Mouse (Mus musculus) olfactory bulb, adult 2 months (tissue): ENCODE measurements at regions not wholly inside any gene's neighbourhood (a gene's known extent, or its start where the extent isn't known, plus 50 kb on each side); places are given as distances from the start of the nearest gene placed in this dataset.

Source experiments
- H3K27ac ChIP-seq: fragments of 200-500 bp; 2 replicates; pipeline ENCODE4 v1.5.1; 2012; ENCODE audit warnings: low read depth, low read length; ENCODE audit not compliant: insufficient read depth
- H3K4me1 ChIP-seq: fragments of 200-500 bp; 2 replicates; pipeline ENCODE4 v1.6.1; 2012; ENCODE audit warnings: low read length; ENCODE audit not compliant: control insufficient read depth, insufficient read depth
- H3K4me3 ChIP-seq: fragments of 200-500 bp; 2 replicates; pipeline ENCODE4 v1.5.1; 2012; ENCODE audit warnings: mild to moderate bottlenecking, low read depth, low read length, moderate library complexity; ENCODE audit not compliant: insufficient read depth
- CTCF ChIP-seq: fragments of 200-500 bp; IDR thresholded peaks from 2 replicates; pipeline ENCODE4 v1.5.1; 2012; ENCODE audit warnings: low read depth, mild to moderate bottlenecking, low read length, moderate library complexity; ENCODE audit not compliant: insufficient read depth
- POLR2A ChIP-seq: fragments of 200-500 bp; IDR thresholded peaks from 2 replicates; pipeline ENCODE4 v1.6.1; 2012; ENCODE audit warnings: mild to moderate bottlenecking, low read depth, low read length, moderate library complexity; ENCODE audit not compliant: insufficient read depth
- WGBS: fragments of 180-500 bp; shearing (Covaris S2); methylation state at CpG from one replicate; pipeline ENCODE4 v1.1.7; 2018; 5-methylcytosine and 5-hydroxymethylcytosine counted together

DNA sequence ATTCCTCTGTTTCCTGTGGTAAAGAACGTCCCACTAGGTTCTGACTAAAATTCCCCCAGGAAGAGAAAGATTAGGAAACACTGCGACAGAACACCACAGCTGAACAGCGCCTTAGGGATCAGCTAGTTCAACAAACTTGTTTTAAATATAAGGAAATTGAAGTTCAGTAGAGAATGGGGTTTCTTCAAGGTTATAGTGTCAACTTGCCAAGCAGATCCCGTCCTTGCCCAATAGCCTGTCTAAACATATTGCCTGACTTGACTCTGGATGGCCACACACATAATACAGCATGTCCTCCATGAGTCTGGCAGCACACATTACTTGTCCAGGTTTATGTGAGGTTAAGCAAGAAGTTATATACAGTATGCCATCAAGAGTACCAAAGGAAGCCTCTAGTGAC is 135.4 kb upstream of the Bcl6 start:
- Histone ChIP-seq H3K4me3 (no peak overlapping the region), H3K4me1 (no peaks in the 10 kb centered on the region), H3K27ac (no peak overlapping the region)
- 93% methylated on average over 4 of the region's 4 CpGs for WGBS
- TF ChIP-seq CTCF (no peak), POLR2A (no peak)

DNA sequence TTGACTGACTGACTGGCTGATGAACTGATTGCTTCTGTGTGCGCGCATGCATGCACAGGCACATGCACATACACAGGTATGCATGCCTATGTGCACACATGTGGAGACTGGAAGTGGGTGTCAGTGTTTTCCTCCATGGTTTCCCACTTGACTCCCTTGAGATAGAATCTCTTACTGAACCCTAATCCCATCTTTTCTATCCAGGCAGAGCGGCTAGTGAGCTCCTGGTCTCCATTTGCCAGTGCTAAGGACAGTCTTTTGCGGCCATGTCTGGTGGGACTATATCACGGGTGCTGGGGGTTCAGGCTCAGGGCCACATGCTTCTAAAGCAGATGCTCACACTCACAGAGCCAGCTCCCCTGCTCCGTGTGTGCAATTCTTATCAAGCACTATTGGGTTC is 133.0 kb upstream of the Bcl6 start:
- no peak overlapping the region for H3K27ac ChIP-seq
- H3K4me1 ChIP-seq: no peaks in the 10 kb centered on the region
- TF ChIP-seq POLR2A: no peak
- TF ChIP-seq CTCF: no peak
- WGBS: 96% methylated on average over 6 of the region's 6 CpGs
- H3K4me3 ChIP-seq: no peak overlapping the region

DNA sequence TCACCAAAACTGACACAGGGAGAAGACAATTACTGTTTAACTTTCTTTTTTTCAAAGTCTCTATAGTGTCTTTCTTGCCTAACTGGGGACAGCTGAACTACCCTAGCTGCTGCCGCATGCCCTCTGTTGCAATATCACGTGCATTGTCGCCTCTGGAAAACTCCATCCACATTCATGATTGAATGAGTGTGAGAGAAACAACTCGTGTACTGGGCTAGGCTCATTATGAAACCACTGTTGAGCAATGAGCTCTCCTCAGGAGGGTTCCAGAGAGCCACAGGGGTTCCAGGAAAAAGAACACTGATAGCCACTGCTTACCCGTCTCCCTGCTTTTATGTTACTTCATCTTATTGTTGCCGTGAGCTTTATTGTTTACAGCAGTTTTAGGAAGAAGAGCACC is 132.2 kb upstream of the Bcl6 start:
- Histone ChIP-seq H3K4me3 (no peak overlapping the region), H3K27ac (no peak overlapping the region), H3K4me1 (no peaks in the 10 kb centered on the region)
- TF ChIP-seq POLR2A (no peak), CTCF (no peak)
- 60% methylated on average over 6 of the region's 6 CpGs for WGBS

DNA sequence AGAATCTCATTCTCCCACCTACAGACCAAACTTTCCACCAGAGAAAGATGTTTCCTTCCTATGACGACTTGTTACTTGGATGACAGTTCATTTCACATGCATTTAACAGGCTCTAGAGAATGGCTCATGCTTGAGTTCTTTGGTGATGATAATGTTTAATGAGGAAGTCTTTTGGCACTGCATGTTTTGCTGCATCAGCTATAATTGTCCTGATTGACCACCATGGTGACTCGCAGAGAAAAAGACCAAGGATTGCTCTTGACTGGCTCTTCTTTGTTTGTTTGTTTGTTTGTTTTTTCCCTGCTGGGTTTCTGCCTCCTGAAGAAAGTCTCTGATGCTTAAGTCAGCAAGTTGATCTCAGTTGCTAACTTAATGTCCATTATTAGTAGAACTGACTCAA is 129.8 kb upstream of the Bcl6 start:
- H3K4me3 ChIP-seq: no peak overlapping the region
- H3K27ac ChIP-seq: no peak overlapping the region
- 83% methylated on average over 2 of the region's 2 CpGs for WGBS
- TF ChIP-seq POLR2A: no peak
- TF ChIP-seq CTCF: no peak
- H3K4me1 ChIP-seq: no peaks in the 10 kb centered on the region

DNA sequence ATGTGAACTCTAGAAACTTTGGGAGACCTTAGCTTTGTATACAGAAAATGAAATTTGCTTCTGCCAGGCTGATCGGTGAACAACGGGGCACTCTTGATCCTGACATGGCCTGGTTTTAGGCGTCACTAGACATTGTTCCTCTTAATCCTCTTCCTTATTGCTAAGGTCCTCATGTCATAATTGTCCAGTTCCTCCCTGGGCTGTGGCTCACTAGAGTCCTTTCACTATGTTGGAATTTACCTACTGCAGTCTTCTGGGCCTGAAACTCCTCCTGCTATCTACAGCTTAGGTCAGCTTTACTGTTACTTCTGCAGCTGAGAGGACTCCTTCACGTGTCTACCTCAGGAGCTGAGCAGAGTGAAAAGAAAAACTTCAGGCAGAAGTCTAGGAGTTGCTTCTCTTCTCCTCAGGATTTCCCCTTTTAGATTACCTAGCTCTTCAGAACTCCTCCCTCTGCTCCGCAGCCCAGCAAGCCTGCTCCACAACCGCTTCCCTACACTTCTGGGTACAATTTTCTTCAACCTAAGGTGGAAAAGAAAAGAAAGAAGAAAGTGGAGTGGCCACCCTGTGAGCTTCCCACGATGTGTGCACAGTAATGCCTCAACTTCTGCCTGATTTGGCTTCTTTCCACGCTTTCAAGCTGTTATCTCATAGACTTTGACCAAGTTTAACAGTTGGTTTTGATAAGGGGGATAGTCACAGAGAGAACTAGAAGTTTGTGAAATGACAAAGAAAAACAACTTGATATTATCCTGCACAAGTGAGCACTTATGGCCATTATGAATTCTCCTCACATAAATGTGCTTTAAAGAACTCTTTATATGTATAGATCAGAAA is 114.4 kb upstream of the Bcl6 start:
- TF ChIP-seq CTCF (no peak), POLR2A (no peak)
- Histone ChIP-seq H3K4me1 (no peaks in the 10 kb centered on the region), H3K27ac (no peak overlapping the region), H3K4me3 (no peak overlapping the region)
- WGBS: 87% methylated on average over 8 of the region's 8 CpGs

DNA sequence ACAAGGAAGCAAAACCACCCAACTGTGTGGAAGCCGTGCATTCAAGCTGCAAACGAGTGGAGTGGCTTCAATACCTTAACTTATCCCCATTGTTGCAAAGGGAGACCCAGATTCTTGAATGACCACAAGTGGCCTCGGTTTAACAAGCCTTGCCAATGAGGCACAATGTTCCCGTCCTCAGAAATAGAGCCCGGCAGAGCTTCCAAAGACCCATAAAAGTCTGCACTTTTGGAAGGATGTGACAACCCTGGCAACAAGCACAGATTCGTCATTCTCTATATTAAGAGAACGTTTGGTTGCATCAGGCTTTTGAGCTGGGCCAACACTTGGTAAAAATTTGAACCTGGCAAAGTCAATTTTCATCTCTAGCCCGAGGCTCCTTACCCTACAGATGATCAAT is 108.9 kb upstream of the Bcl6 start:
- Histone ChIP-seq H3K27ac (no peak overlapping the region), H3K4me3 (no peak overlapping the region), H3K4me1 (no peaks in the 10 kb centered on the region)
- 48% methylated on average over 8 of the region's 8 CpGs for WGBS
- TF ChIP-seq CTCF (no peak), POLR2A (no peak)

DNA sequence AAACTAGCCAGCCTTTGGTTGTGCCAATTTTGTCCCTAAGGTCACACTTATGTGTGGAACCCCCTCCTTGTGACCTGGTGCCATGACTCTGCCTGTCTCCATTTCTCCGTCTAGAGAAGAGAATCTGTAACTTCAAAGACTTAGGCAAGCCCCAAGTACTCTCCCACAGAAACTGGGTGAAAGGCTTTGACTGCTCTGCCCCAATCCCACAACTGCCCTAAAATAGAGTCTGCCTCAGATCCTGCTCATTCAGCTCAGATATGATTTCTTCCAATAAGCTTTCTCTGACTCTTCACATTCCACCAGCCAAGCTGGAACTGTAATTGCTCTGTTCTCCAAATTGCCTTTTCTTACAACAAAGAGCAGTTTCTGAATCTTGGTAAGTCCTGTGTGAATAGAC is 107.4 kb upstream of the Bcl6 start:
- TF ChIP-seq POLR2A: no peak
- no peak for TF ChIP-seq CTCF
- 72% methylated on average over 1 of the region's 1 CpGs for whole genome bisulfite sequencing
- no peak overlapping the region for H3K27ac ChIP-seq
- no peaks in the 10 kb centered on the region for H3K4me1 ChIP-seq
- no peak overlapping the region for H3K4me3 ChIP-seq

DNA sequence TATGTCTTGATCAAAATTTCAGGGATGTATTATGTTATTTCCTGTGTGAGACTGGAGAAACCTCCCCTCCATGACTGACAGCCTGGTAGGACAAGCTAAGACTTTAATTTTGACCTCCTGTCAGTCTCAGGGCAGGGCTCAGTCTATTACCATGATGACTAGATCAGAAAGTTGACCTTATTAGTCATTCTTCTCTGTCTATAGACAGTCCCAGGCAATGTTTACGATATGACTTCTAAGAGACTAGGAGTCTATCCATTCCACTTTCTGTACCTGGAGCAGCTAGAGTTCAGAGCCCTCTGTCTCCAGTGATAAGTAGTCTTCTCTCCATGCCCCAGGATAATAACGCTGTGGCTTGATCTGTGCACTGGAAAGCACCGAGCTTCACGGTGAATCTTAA is 107.0 kb upstream of the Bcl6 start:
- no peak for TF ChIP-seq CTCF
- no peak for TF ChIP-seq POLR2A
- no peaks in the 10 kb centered on the region for H3K4me1 ChIP-seq
- WGBS: 93% methylated on average over 4 of the region's 4 CpGs
- no peak overlapping the region for H3K4me3 ChIP-seq
- H3K27ac ChIP-seq: no peak overlapping the region

DNA sequence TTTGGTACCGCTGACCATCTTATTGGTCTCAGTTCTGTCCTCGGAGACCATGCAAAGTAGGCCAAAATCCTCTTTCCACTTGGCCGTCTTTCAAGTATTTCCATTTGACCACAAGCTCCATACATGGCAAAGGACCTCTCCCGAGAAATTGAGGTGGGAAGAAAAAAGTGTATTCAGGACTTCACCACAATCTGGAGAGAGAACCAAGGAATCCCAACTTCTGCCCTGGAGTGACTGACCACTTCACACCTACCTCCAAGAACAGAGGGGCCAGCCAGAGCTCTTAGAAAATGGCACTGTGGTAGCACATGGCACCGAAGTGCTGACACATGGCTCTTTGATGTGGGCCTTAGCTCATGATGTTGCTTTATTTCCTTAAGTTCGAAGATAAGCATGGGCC is 105.9 kb upstream of the Bcl6 start:
- no peak overlapping the region for H3K27ac ChIP-seq
- 95% methylated on average over 6 of the region's 6 CpGs for WGBS
- no peak for TF ChIP-seq POLR2A
- no peak for TF ChIP-seq CTCF
- no peaks in the 10 kb centered on the region for H3K4me1 ChIP-seq
- no peak overlapping the region for H3K4me3 ChIP-seq

DNA sequence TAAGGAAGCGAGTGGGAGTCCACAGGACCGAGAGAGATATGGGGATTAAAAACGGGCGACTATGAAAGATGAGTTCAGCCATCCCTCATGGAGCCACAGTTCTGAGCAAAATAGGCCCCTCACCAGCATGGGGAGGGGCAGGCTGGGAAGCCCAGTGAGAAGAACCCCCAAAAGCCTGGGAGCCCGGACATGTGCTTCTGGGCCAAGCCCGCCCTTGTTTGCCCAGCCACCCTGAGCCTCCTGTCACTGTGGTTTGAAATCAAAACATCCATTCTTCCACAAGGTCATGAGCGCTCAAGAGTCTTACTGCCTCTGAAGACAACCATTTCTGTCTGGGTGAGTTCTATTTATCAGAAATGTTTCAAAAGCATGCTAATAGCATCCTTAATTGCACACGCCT is 105.0 kb upstream of the Bcl6 start:
- no peak for TF ChIP-seq POLR2A
- no peak for TF ChIP-seq CTCF
- no peak overlapping the region for H3K4me3 ChIP-seq
- no peak overlapping the region for H3K27ac ChIP-seq
- 95% methylated on average over 8 of the region's 8 CpGs for WGBS
- H3K4me1 ChIP-seq: no peaks in the 10 kb centered on the region
